ENCODE assay signal across 8 mouse cellular contexts in the genomic region with DNA sequence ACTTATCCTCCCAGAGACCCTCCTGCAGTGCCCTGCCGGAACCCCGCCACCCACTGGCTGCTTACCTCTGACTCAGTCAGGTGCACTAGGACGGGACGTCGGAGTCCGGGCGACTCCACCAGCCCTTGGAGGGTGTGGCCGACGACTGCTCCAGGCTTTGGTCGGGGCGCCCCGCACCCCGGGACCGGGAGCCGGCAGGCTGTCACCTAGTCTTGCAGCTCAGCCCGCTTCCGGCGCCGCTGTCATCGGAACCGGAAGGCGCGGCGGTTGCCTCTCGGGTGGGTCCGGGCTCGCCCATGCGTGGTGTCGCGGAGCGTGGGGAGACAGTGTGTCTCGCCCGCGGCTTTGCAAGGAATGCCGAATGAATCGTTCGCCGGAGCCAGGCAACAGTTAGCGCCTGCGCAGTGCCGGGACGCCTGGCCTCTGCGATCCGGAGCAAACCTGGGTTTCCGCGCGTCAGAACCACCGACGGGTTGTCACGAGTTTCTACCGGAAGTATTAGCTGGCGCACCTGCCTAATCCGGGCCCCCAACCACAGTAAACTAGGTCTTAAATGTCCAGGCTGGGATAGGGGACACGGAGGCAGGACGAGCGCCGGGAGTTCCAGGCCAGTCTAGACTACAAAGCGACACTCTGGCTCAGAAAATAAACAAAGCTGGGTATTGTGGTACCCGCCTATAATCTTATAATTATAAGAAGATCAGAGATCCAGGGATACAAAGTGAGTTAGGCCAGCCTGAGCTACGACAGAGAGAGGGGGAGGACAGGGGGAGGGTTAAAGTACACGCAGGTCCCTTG. TPM values are rescaled to one million over a fixed set of nuclear protein-coding genes. Genes with fewer than 3 reads are reported as not detected.
DNase-seq lines count a peak whose midpoint lies in the region; ATAC-seq and TF ChIP-seq lines count a peak whose summit lies in the region.

A gene (minus strand): TSS at position 372 of the 798 bp plus-strand sequence.

- H3K27ac ChIP-seq in gastrocnemius, adult 2 months, result peak within 1 kb of the TSS; percentile 96
- peak within 1 kb of the TSS; percentile 83 for H3K27ac ChIP-seq in hindbrain, embryonic 16.5 days (ENCODE audit: low read depth, low read length)

- intact Hi-C loops in gastrocnemius, adult 2 months (cut with DNase I), result loop anchor here (2.0 to 5.0 kb wide), 2 partner anchors 15 to 47 kb away; no protein-coding TSS in a partner anchor

- H3K4me1 ChIP-seq in hindbrain, embryonic 16.5 days (ENCODE audit: control insufficient read depth, insufficient read depth, low read depth, low read length), result peaks cover 17% of the 10 kb centered on the region

- peak within 1 kb of the TSS; percentile 56 for H3K4me2 ChIP-seq in hindbrain, embryonic 16.5 days (ENCODE audit: low read length)

- no peaks in the 10 kb centered on the region for H3K36me3 ChIP-seq in hindbrain, embryonic 16.5 days (ENCODE audit: control insufficient read depth, insufficient read depth, low read length)

- ATAC-seq in activated CD4-positive, CD25-positive, alpha-beta regulatory T cell, adult 4 months, result peak; percentile 84
- peak; percentile 37 for ATAC-seq in common myeloid progenitor, adult 5-6 weeks (replicated peaks; ENCODE audit: low read depth, poor library complexity, severe bottlenecking)
- ATAC-seq in hindbrain, embryonic 16.5 days, result peak; percentile 94

- WGBS in hindbrain, embryonic 16.5 days, result under 1% methylated on average over 61 of the region's 61 CpGs

- no peaks in the 10 kb centered on the region for H3K27me3 ChIP-seq in hindbrain, embryonic 16.5 days (replicated peaks; ENCODE audit: control insufficient read depth, insufficient read depth, low read length)

- DNase-seq in gastrocnemius, adult 2 months, result peak; percentile 93
- DNase-seq in left cerebral cortex, adult 18-20 months (ENCODE audit: low spot score in 2 of 2), result peak; percentile 91 to 96
- DNase-seq in lung, postnatal 4 days, result peak; percentile 91 to 94
- peak; percentile 86 for DNase-seq in retina, postnatal 7 days (ENCODE audit: low read depth, low spot score)
- peak; percentile 86 to 92 for DNase-seq in urinary bladder, adult 18-20 months (ENCODE audit: low spot score in 2 of 2)

- TF ChIP-seq CTCF in gastrocnemius, adult 2 months (IDR thresholded peaks at IDR 0.05), result peak; percentile 17; the same call in 1 of the 2 replicates

- peak within 1 kb of the TSS; percentile 96 for H3K4me3 ChIP-seq in gastrocnemius, adult 2 months
- peak within 1 kb of the TSS; percentile 93 for H3K4me3 ChIP-seq in hindbrain, embryonic 16.5 days (ENCODE audit: low read length)

- H3K9me3 ChIP-seq in hindbrain, embryonic 16.5 days (ENCODE audit: control insufficient read depth, low read length), result no peaks in the 10 kb centered on the region

- peak within 1 kb of the TSS; percentile 94 for H3K9ac ChIP-seq in hindbrain, embryonic 16.5 days (ENCODE audit: low read depth, low read length)

RNA-seq across cellular contexts. Expression of the gene that starts here (rescaled TPM):
- polyA plus RNA-seq in activated CD4-positive, CD25-positive, alpha-beta regulatory T cell, adult 4 months (2017; shearing (Covaris generic)), result 10 to 100 TPM; 33.3 to 38.6 TPM
- total RNA-seq in common myeloid progenitor, adult 5-6 weeks (2017), result 15.5 and 15.8 TPM in 2 replicates
- 10 to 100 TPM; 11.4 to 11.6 TPM for total RNA-seq in gastrocnemius, adult 2 months (2021)
- polyA plus RNA-seq in hindbrain, embryonic 16.5 days (2015; fragmentation: Nextera tagmentation; extraction: Ambion mirVana), result 79.8 and 82.2 TPM in 2 replicates
- total RNA-seq in left cerebral cortex, adult 18-20 months (2021), result 10 to 100 TPM; 59.9 to 60.3 TPM

Comparison
In these comparisons a context has a peak if more than half of its experiments do, and no peak if none do; other contexts are left out.
1. Peak in every context shown above with its lines: DNase-seq, ATAC-seq, H3K4me3 ChIP-seq and H3K27ac ChIP-seq.
2. ATAC-seq: peak in every context shown above with its lines; median percentile 94 in hindbrain, embryonic 16.5 days; 84 in activated CD4-positive, CD25-positive, alpha-beta regulatory T cell, adult 4 months; 37 in common myeloid progenitor, adult 5-6 weeks.